Mouse (Mus musculus): ENCODE results near the gene Ccnd3. TPM values are rescaled to one million over a fixed set of nuclear protein-coding genes. Genes with fewer than 3 reads are reported as not detected.

Gene Ccnd3
- total and polyA plus RNA-seq, 3 experiments, result 143 to 568 TPM; not detected in 1

GRCm38 (mm10) chr17:47630678-47631065 is 125.8 kb downstream of the Ccnd3 start, which contains the start of gene Usp49:
Usp49 (plus strand) TSS chr17:47630690.
- Histone ChIP-seq H3K36me3 (ENCODE audit: control insufficient read depth in 1 of 2, insufficient read depth in 2 of 2, low read length in 2 of 2) (peaks cover 2 to 28% of the 10 kb centered on the region in 2 experiments; a peak in 3 of 4 replicates), H3K9ac (ENCODE audit: control insufficient read depth, low read depth, low read length, poor library complexity, severe bottlenecking) (peak within 1 kb of the TSS; percentile 87), H3K27ac (ENCODE audit: control insufficient read depth, low read depth, low read length) (peak within 1 kb of the TSS; percentile 93), H3K79me2 (ENCODE audit: control insufficient read depth, insufficient read depth, low read length, poor library complexity) (peaks cover 19% of the 10 kb centered on the region), H3K4me1 (ENCODE audit: control insufficient read depth in 1 of 2, insufficient read depth in 2 of 2, low read length in 2 of 2) (peaks cover 11 to 29% of the 10 kb centered on the region in 2 experiments), H3K9me3 (replicated peaks; ENCODE audit: insufficient read depth, low read length) (no peaks in the 10 kb centered on the region), H3K27me3 (ENCODE audit: control insufficient read depth in 1 of 2, insufficient read depth in 2 of 2, low read length in 2 of 2) (no peaks in the 10 kb centered on the region), H3K4me3 (ENCODE audit: control insufficient read depth in 1 of 2, insufficient read depth in 1 of 2, low read depth in 2 of 2, low read length in 2 of 2) (peak within 1 kb of the TSS; percentile 79 to 93)
- DNase-seq (ENCODE audit: low read depth, low spot score), result peak; percentile 64
- TF ChIP-seq MAX (IDR thresholded peaks at IDR 0.05; ENCODE audit: low read length) (no peak), GATA1 (IDR thresholded peaks at IDR 0.05; ENCODE audit: low read depth, low read length) (peak; percentile 49), TAL1 (IDR thresholded peaks at IDR 0.05; ENCODE audit: low read length) (peak; percentile 14; the same call in 1 of the 2 replicates)

GRCm38 (mm10) chr17:47632181-47632840 is 127.5 kb downstream of the Ccnd3 start:
- H3K4me3 ChIP-seq (ENCODE audit: control insufficient read depth in 1 of 2, insufficient read depth in 1 of 2, low read depth in 2 of 2, low read length in 2 of 2), result no peak overlapping the region

GRCm38 (mm10) chr17:47633999-47634770 is 129.3 kb downstream of the Ccnd3 start:
- H3K27me3 ChIP-seq (ENCODE audit: control insufficient read depth in 1 of 2, insufficient read depth in 2 of 2, low read length in 2 of 2), result no peaks in the 10 kb centered on the region
- H3K27ac ChIP-seq (ENCODE audit: control insufficient read depth, low read depth, low read length), result peak overlapping the region; percentile 19
- H3K9me3 ChIP-seq (replicated peaks; ENCODE audit: insufficient read depth, low read length), result no peaks in the 10 kb centered on the region
- H3K9ac ChIP-seq (ENCODE audit: control insufficient read depth, low read depth, low read length, poor library complexity, severe bottlenecking), result peak overlapping the region; percentile 21; the same call in 1 of the 2 replicates
- H3K4me1 ChIP-seq (ENCODE audit: control insufficient read depth in 1 of 2, insufficient read depth in 2 of 2, low read length in 2 of 2), result peaks cover 11 to 19% of the 10 kb centered on the region in 2 experiments
- peak; percentile 37 for DNase-seq (ENCODE audit: low read depth, low spot score)
- TF ChIP-seq RCOR1 (IDR thresholded peaks at IDR 0.05; ENCODE audit: low read depth, low read length), result 0 out of 2 replicates have a peak, but pooled peaks have one; percentile 10
- no peak for TF ChIP-seq MXI1 (IDR thresholded peaks at IDR 0.05; ENCODE audit: low read depth, low read length)
- TF ChIP-seq RAD21 (IDR thresholded peaks at IDR 0.05; ENCODE audit: low read depth, low read length), result no peak
- no peak for TF ChIP-seq BHLHE40 (IDR thresholded peaks at IDR 0.05; ENCODE audit: borderline replicate concordance, low read depth, low read length)
- TF ChIP-seq SIN3A (IDR thresholded peaks at IDR 0.05; ENCODE audit: low read length), result peak; percentile 18; the same call in 1 of the 2 replicates
- H3K36me3 ChIP-seq (ENCODE audit: control insufficient read depth in 1 of 2, insufficient read depth in 2 of 2, low read length in 2 of 2), result peaks cover 2 to 24% of the 10 kb centered on the region in 2 experiments; a peak in 3 of 4 replicates
- peak overlapping the region in 1 of 2 experiments; percentile 19; a peak in 1 of 4 replicates for H3K4me3 ChIP-seq (ENCODE audit: control insufficient read depth in 1 of 2, insufficient read depth in 1 of 2, low read depth in 2 of 2, low read length in 2 of 2)
- peaks cover 16% of the 10 kb centered on the region for H3K79me2 ChIP-seq (ENCODE audit: control insufficient read depth, insufficient read depth, low read length, poor library complexity)

More at GRCm38 (mm10) chr17:47632181-47632840, 127.5 kb downstream of the Ccnd3 start:
- H3K9me3 ChIP-seq (replicated peaks; ENCODE audit: insufficient read depth, low read length), result no peaks in the 10 kb centered on the region
- no peak for DNase-seq (ENCODE audit: low read depth, low spot score)
- H3K27me3 ChIP-seq (ENCODE audit: control insufficient read depth in 1 of 2, insufficient read depth in 2 of 2, low read length in 2 of 2), result no peaks in the 10 kb centered on the region
- H3K4me1 ChIP-seq (ENCODE audit: control insufficient read depth in 1 of 2, insufficient read depth in 2 of 2, low read length in 2 of 2), result peaks cover 11 to 29% of the 10 kb centered on the region in 2 experiments
- TF ChIP-seq EP300 (IDR thresholded peaks at IDR 0.05; ENCODE audit: low read depth in 1 of 2, low read length in 2 of 2) (no peak), ZNF384 (IDR thresholded peaks at IDR 0.05; ENCODE audit: low read depth, low read length) (no peak), ZKSCAN1 (IDR thresholded peaks at IDR 0.05; ENCODE audit: low read depth, low read length) (no peak), UBTF (IDR thresholded peaks at IDR 0.05; ENCODE audit: borderline replicate concordance, insufficient read depth, low read depth, low read length) (no peak), TAL1 (IDR thresholded peaks at IDR 0.05; ENCODE audit: low read length) (no peak), NELFE (IDR thresholded peaks at IDR 0.05; ENCODE audit: low read depth, low read length) (no peak), MAZ (IDR thresholded peaks at IDR 0.05; ENCODE audit: low read depth, low read length) (no peak), SMC3 (IDR thresholded peaks at IDR 0.05; ENCODE audit: low read depth, low read length) (no peak), POLR2AphosphoS5 (IDR thresholded peaks at IDR 0.05; ENCODE audit: borderline replicate concordance, low read depth, low read length) (no peak), RCOR1 (IDR thresholded peaks at IDR 0.05; ENCODE audit: low read depth, low read length) (no peak), MAX (IDR thresholded peaks at IDR 0.05; ENCODE audit: low read length) (no peak), TBP (IDR thresholded peaks at IDR 0.05; ENCODE audit: low read depth, low read length) (no peak), USF2 (IDR thresholded peaks at IDR 0.05; ENCODE audit: borderline replicate concordance in 1 of 2, insufficient read depth in 1 of 2, low read depth in 1 of 2, low read length in 2 of 2) (no peak), MXI1 (IDR thresholded peaks at IDR 0.05; ENCODE audit: low read depth, low read length) (no peak), ETS1 (IDR thresholded peaks at IDR 0.05; ENCODE audit: low read depth, low read length) (no peak), RAD21 (IDR thresholded peaks at IDR 0.05; ENCODE audit: low read depth, low read length) (no peak), POLR2AphosphoS2 (IDR thresholded peaks at IDR 0.05; ENCODE audit: low read length) (no peak), E2F4 (IDR thresholded peaks at IDR 0.05; ENCODE audit: borderline replicate concordance, low read depth, low read length) (no peak), NRF1 (IDR thresholded peaks at IDR 0.05; ENCODE audit: insufficient read depth, low read depth, low read length, poor library complexity, severe bottlenecking) (no peak)
- H3K36me3 ChIP-seq (ENCODE audit: control insufficient read depth in 1 of 2, insufficient read depth in 2 of 2, low read length in 2 of 2), result peaks cover 2 to 28% of the 10 kb centered on the region in 2 experiments; a peak in 3 of 4 replicates
- no peak overlapping the region for H3K9ac ChIP-seq (ENCODE audit: control insufficient read depth, low read depth, low read length, poor library complexity, severe bottlenecking)
- H3K27ac ChIP-seq (ENCODE audit: control insufficient read depth, low read depth, low read length), result no peak overlapping the region
- H3K79me2 ChIP-seq (ENCODE audit: control insufficient read depth, insufficient read depth, low read length, poor library complexity), result peaks cover 19% of the 10 kb centered on the region

Data from MEL (cell line).